Mouse (Mus musculus) retina, adult 2 months (tissue): ENCODE data around the gene Adat3.
"Not testable (repeated sequence)": the region's sequence is repeated elsewhere in the genome, so short reads cannot be mapped to it uniquely, and the experiment has no call there.

ENCODE experiments used
- DNase-seq: peaks from one replicate; pipeline ENCODE4 v3.0.0-alpha.2; 2012; ENCODE audit warnings: low read depth, low spot score

The Adat3 gene

GRCm38 (mm10) chr10:80578131-80578750, 24.4 kb upstream of the Adat3 start:
- no peak for DNase-seq

GRCm38 (mm10) chr10:80578911-80579310, 23.8 kb upstream of the Adat3 start:
- peak; percentile 53 for DNase-seq

- DNase-seq, result no peak
Observed at GRCm38 (mm10) chr10:80583047-80583446, 19.6 kb upstream of the Adat3 start.

GRCm38 (mm10) chr10:80584045-80584488, 18.6 kb upstream of the Adat3 start:
- DNase-seq, result no peak

GRCm38 (mm10) chr10:80584642-80585552, 17.8 kb upstream of the Adat3 start:
- no peak for DNase-seq

GRCm38 (mm10) chr10:80585581-80585980, 17.1 kb upstream of the Adat3 start:
- DNase-seq, result no peak

GRCm38 (mm10) chr10:80586407-80587304, 16.0 kb upstream of the Adat3 start:
- DNase-seq, result no peak

- no peak for DNase-seq
Observed at GRCm38 (mm10) chr10:80587305-80587657, 15.4 kb upstream of the Adat3 start.

GRCm38 (mm10) chr10:80589127-80589878, 13.4 kb upstream of the Adat3 start:
- DNase-seq, result no peak

- DNase-seq, result peak; percentile 95
Observed at GRCm38 (mm10) chr10:80589879-80590854, 12.5 kb upstream of the Adat3 start, which contains the start of gene Abhd17a. TSS of gene Abhd17a (minus strand) at chr10:80590341.

GRCm38 (mm10) chr10:80596318-80596717, 6.4 kb upstream of the Adat3 start:
- no peak for DNase-seq

GRCm38 (mm10) chr10:80603364-80603763, 684 bp downstream of the Adat3 start:
- no peak for DNase-seq

- DNase-seq, result no peak
Observed at GRCm38 (mm10) chr10:80604001-80604509, 1.4 kb downstream of the Adat3 start.

GRCm38 (mm10) chr10:80604988-80605387, 2.3 kb downstream of the Adat3 start:
- DNase-seq, result no peak

- DNase-seq, result not testable (repeated sequence)
Observed at GRCm38 (mm10) chr10:80605721-80606120, 3.0 kb downstream of the Adat3 start, which contains the start of gene Gm49322. TSS of gene Gm49322 (plus strand) at chr10:80606021.

GRCm38 (mm10) chr10:80606306-80606705, 3.6 kb downstream of the Adat3 start:
- no peak for DNase-seq

GRCm38 (mm10) chr10:80606737-80607350, 4.2 kb downstream of the Adat3 start:
- DNase-seq, result no peak

- DNase-seq, result no peak
Observed at GRCm38 (mm10) chr10:80608435-80608834, 5.8 kb downstream of the Adat3 start.

GRCm38 (mm10) chr10:80609269-80609924, 6.7 kb downstream of the Adat3 start:
- no peak for DNase-seq
